Mouse (Mus musculus): ENCODE results near the gene Wdr5b. TPM values are rescaled to one million over a fixed set of nuclear protein-coding genes. Genes with fewer than 3 reads are reported as not detected.

The Wdr5b gene
- polyA plus RNA-seq, 1 experiment from 2014 or later = 13.2 TPM

DNA sequence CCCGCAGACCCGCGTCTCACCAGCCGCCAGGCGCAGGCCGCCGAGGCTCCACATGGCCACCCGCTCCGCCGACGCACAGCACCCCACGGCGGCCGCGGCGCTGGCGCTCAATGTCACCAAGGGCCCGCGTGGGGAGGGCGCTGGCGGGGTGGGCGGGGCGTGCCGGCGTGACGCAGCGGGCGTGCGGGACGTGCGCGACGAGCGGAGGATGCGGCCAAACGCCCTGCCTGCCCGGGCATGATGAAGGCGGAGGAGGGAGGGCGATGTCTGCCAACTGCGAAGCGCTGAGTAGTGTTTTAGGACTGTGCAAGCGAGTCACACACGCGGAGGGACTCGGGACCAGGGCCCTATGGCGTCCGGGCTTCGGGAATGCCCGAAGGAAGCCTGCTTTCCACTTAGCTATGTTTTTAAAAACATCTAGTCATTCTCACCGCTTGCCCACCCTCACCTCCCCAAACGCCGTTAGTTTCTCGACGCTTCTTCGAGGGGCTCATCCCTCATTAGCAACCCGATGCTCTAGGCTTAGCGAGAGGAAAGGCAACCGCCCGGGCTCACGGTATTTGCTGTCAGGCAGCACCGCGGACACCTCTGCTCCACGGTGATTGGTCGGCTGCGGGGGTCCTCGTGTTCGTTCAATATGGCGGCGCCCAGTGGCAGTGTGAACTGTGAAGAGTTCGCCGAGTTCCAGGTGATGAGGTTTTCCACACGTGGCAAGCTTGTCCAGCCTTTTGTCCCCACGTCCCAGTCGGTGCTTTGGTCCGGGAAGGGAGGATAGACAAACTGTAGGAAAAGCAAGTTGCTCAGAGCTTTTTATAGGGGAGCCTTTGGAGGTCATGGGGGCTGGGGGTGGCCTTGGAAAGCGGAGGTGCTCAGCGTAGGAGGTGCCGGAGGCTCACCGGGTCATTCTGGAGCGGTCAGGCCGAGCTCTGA lies 30.7 kb downstream of the Wdr5b start, which contains the start of the genes Fam162a and Ccdc58:
Gene Fam162a, minus strand, starts transcription at position 145 of the 930 bp plus-strand sequence.
Gene Ccdc58, plus strand, starts transcription at position 236 of the 930 bp plus-strand sequence.
- H3K9ac ChIP-seq (replicated peaks) = peak within 1 kb of the TSS; percentile 75
- H3K4me2 ChIP-seq (replicated peaks) = peak within 1 kb of the TSS; percentile 73
- WGBS = under 1% methylated on average over 81 of the region's 81 CpGs
- peak within 1 kb of the TSS; percentile 79 for H3K4me3 ChIP-seq
- H3K4me1 ChIP-seq = peaks cover 24% of the 10 kb centered on the region
- no peaks in the 10 kb centered on the region for H3K9me3 ChIP-seq
- H3K36me3 ChIP-seq = no peaks in the 10 kb centered on the region
- H3K27ac ChIP-seq (replicated peaks) = peak within 1 kb of the TSS; percentile 99
- ATAC-seq (ENCODE audit: low FRiP score, low read depth) = peak; percentile 94
- H3K27me3 ChIP-seq = no peaks in the 10 kb centered on the region

DNA sequence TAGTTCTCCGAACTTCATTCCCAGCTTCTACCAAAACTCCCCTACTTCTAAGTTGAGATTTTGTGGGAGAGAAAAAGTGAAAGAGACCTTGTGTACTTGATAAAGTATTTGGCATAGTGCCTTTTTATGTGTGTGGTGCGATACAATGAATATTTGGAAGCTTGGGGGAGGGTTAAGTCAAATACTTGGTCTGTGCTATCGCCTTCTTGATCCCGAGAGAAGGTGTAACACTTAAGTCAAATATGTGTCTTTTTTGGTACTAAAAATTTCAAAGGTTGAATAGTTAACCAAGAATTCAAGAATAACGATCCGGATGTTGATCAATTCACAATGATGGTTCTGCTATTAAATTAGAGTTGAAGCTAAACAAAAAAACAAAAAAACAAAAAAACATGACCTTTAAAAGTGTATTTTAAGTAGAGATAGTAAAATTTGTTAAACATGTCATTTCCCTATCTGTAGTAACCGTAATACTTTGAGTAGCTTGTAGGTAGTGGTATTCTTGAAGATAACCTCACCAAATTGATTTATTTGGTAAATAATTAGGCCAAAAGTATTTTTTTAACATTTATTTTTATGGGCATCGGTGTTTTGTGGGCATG lies 31.5 kb downstream of the Wdr5b start:
- peak overlapping the region; percentile 73 for H3K4me2 ChIP-seq (replicated peaks)
- ATAC-seq (ENCODE audit: low FRiP score, low read depth) = no peak
- H3K4me3 ChIP-seq = peak overlapping the region; percentile 79
- peak overlapping the region; percentile 99; the same call in 1 of the 2 replicates for H3K27ac ChIP-seq (replicated peaks)
- no peaks in the 10 kb centered on the region for H3K36me3 ChIP-seq
- H3K4me1 ChIP-seq = peaks cover 24% of the 10 kb centered on the region
- 34% methylated on average over 8 of the region's 8 CpGs for WGBS
- H3K9ac ChIP-seq (replicated peaks) = peak overlapping the region; percentile 75
- H3K27me3 ChIP-seq = no peaks in the 10 kb centered on the region
- no peaks in the 10 kb centered on the region for H3K9me3 ChIP-seq

DNA sequence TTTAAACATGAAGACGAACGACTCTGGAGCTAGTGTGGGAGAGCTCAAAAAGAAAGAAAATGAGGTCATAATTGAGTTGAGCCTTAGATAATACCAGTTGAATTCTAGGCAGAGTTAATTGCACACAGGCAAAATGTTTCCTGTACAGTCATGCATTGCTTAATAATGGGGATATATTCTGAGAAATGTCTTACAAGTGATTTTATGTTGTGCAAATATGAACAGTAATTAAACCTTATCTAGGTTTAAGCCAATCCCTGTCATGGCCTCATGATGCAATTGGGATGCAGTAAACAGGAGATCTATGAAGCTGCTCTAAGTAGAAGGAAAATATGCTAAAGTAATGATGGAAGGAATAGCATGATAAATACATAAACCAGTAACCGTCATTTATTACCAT lies 33.8 kb downstream of the Wdr5b start:
- Histone ChIP-seq H3K27me3 (no peaks in the 10 kb centered on the region), H3K27ac (replicated peaks) (no peak overlapping the region), H3K4me1 (peaks cover 13% of the 10 kb centered on the region), H3K9me3 (no peaks in the 10 kb centered on the region), H3K4me2 (replicated peaks) (no peak overlapping the region), H3K4me3 (no peak overlapping the region), H3K36me3 (no peaks in the 10 kb centered on the region), H3K9ac (replicated peaks) (no peak overlapping the region)
- ATAC-seq (ENCODE audit: low FRiP score, low read depth) = no peak
- 98% methylated on average over 3 of the region's 3 CpGs for WGBS

- no peak overlapping the region for H3K27ac ChIP-seq (replicated peaks)
- ATAC-seq (ENCODE audit: low FRiP score, low read depth) = no peak
- H3K9me3 ChIP-seq = no peaks in the 10 kb centered on the region
- no peak overlapping the region for H3K9ac ChIP-seq (replicated peaks)
- H3K27me3 ChIP-seq = no peaks in the 10 kb centered on the region
- 98% methylated on average over 3 of the region's 3 CpGs for WGBS
- no peak overlapping the region for H3K4me2 ChIP-seq (replicated peaks)
- no peaks in the 10 kb centered on the region for H3K4me1 ChIP-seq
- H3K36me3 ChIP-seq = peaks cover 19% of the 10 kb centered on the region
- H3K4me3 ChIP-seq = no peak overlapping the region
Measured at GRCm38 (mm10) chr16:36079916-36080315, 38.9 kb downstream of the Wdr5b start.

GRCm38 (mm10) chr16:36087846-36088245 lies 46.9 kb downstream of the Wdr5b start:
- no peak overlapping the region for H3K27ac ChIP-seq (replicated peaks)
- no peaks in the 10 kb centered on the region for H3K4me1 ChIP-seq
- H3K4me2 ChIP-seq (replicated peaks) = no peak overlapping the region
- 92% methylated on average over 4 of the region's 4 CpGs for WGBS
- no peak for ATAC-seq (ENCODE audit: low FRiP score, low read depth)
- H3K36me3 ChIP-seq = peaks cover 58% of the 10 kb centered on the region
- no peaks in the 10 kb centered on the region for H3K9me3 ChIP-seq
- H3K9ac ChIP-seq (replicated peaks) = no peak overlapping the region
- H3K27me3 ChIP-seq = no peaks in the 10 kb centered on the region
- no peak overlapping the region for H3K4me3 ChIP-seq

DNA sequence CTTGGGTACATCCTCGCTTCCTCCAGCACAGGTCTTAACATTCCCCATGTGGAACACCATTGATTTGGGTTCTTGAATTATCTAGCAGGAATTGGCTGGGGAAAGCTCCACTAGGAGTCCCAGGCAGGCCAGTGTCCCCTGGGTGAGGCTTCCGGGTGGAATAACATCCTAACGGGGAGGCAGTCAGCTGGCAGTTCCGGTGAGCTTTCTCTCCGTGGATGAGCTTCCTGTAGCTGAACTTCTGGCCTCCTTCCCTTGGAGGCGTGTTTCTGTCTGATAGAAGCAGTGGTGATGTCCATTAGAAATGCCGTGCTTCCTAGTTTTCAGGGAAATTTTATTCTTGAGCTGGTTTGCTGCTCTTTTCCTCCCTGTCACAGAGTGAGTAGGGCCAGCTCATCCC lies 48.1 kb downstream of the Wdr5b start:
- H3K36me3 ChIP-seq = peaks cover 47% of the 10 kb centered on the region
- ATAC-seq (ENCODE audit: low FRiP score, low read depth) = no peak
- 83% methylated on average over 7 of the region's 7 CpGs for WGBS

GRCm38 (mm10) chr16:36089850-36090616 lies 49.0 kb downstream of the Wdr5b start:
- Histone ChIP-seq H3K9me3 (no peaks in the 10 kb centered on the region), H3K4me2 (replicated peaks) (no peak overlapping the region), H3K36me3 (peaks cover 41% of the 10 kb centered on the region), H3K27ac (replicated peaks) (no peak overlapping the region), H3K9ac (replicated peaks) (no peak overlapping the region), H3K4me3 (no peak overlapping the region), H3K4me1 (no peaks in the 10 kb centered on the region), H3K27me3 (no peaks in the 10 kb centered on the region)
- 79% methylated on average over 8 of the region's 8 CpGs for WGBS
- ATAC-seq (ENCODE audit: low FRiP score, low read depth) = no peak

More for the DNA sequence above, 48.1 kb downstream of the Wdr5b start:
- no peaks in the 10 kb centered on the region for H3K9me3 ChIP-seq
- no peak overlapping the region for H3K4me2 ChIP-seq (replicated peaks)
- H3K4me3 ChIP-seq = no peak overlapping the region
- H3K4me1 ChIP-seq = no peaks in the 10 kb centered on the region
- H3K27me3 ChIP-seq = no peaks in the 10 kb centered on the region
- H3K27ac ChIP-seq (replicated peaks) = no peak overlapping the region
- H3K9ac ChIP-seq (replicated peaks) = no peak overlapping the region

DNA sequence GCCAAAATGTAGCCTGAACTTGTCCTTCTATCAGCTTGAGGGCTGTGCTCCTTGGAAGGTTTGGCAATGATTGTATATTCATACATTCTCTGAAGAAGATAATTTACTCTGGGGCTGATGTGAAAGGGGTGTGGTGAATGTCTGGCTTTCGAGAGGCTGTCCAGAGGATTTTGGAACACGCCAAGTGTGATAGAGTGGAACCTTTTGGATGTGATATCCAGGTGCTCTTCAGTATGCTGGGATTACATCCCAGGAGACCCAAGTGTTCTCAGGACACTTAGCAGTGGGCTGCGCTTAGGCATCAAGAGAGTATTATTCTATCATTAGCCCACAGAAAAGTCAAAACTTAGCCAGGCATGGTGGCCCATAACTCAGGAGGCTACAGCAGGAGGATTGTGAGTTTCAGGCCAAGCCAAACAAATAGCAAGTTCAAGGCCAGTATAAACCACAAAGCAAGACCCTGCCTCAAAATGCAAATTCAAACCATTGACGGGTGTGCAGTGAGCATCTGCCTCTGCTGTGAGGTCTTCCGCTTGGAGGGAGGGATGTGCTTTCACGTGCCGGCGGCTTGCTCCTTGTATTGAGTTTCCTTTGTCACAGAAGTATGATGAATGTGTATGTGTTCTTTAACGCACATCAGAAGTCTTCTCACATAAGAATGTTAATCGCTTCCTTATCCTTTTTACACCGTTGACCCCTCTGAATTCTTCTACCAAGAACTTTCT lies 50.0 kb downstream of the Wdr5b start:
- H3K27ac ChIP-seq (replicated peaks) = no peak overlapping the region
- H3K9ac ChIP-seq (replicated peaks) = no peak overlapping the region
- H3K4me3 ChIP-seq = no peak overlapping the region
- H3K4me1 ChIP-seq = no peaks in the 10 kb centered on the region
- 82% methylated on average over 11 of the region's 11 CpGs for WGBS
- H3K27me3 ChIP-seq = no peaks in the 10 kb centered on the region
- no peaks in the 10 kb centered on the region for H3K9me3 ChIP-seq
- peaks cover 32% of the 10 kb centered on the region for H3K36me3 ChIP-seq
- no peak for ATAC-seq (ENCODE audit: low FRiP score, low read depth)
- no peak overlapping the region for H3K4me2 ChIP-seq (replicated peaks)

Other genes with a start within 250 kb of the Wdr5b start
- gene Parp14, start 169.6 kb upstream of the Wdr5b start, polyA plus RNA-seq (2016; fragmentation: Nextera tagmentation; extraction: Ambion mirVana) = 0.30 and 0.45 TPM in 2 replicates
- 2.2 TPM in 2 replicates for gene Parp9, start 102.7 kb upstream of the Wdr5b start, polyA plus RNA-seq (2016; fragmentation: Nextera tagmentation; extraction: Ambion mirVana)
- 2.3 and 3.0 TPM in 2 replicates for gene Dtx3l, start 102.0 kb upstream of the Wdr5b start, polyA plus RNA-seq (2016; fragmentation: Nextera tagmentation; extraction: Ambion mirVana)
- 82.8 and 91.4 TPM in 2 replicates for gene Kpna1, start 62.4 kb upstream of the Wdr5b start, polyA plus RNA-seq (2016; fragmentation: Nextera tagmentation; extraction: Ambion mirVana)
- gene Fam162a, start 30.4 kb downstream of the Wdr5b start, polyA plus RNA-seq (2016; fragmentation: Nextera tagmentation; extraction: Ambion mirVana) = 183 and 184 TPM in 2 replicates
- 59.9 and 64.9 TPM in 2 replicates for gene Ccdc58, start 30.5 kb downstream of the Wdr5b start, polyA plus RNA-seq (2016; fragmentation: Nextera tagmentation; extraction: Ambion mirVana)
- gene Csta1, start 90.1 kb downstream of the Wdr5b start, polyA plus RNA-seq (2016; fragmentation: Nextera tagmentation; extraction: Ambion mirVana) = 0.06 TPM in 1 of 2 replicates, not detected in the other
- not detected in 2 replicates for gene Stfa2l1, start 115.6 kb downstream of the Wdr5b start, polyA plus RNA-seq (2016; fragmentation: Nextera tagmentation; extraction: Ambion mirVana)
- gene Gm5483, start 143.0 kb downstream of the Wdr5b start, polyA plus RNA-seq (2016; fragmentation: Nextera tagmentation; extraction: Ambion mirVana) = 1.5 and 2.0 TPM in 2 replicates
- gene Gm5416, start 169.2 kb downstream of the Wdr5b start, polyA plus RNA-seq (2016; fragmentation: Nextera tagmentation; extraction: Ambion mirVana) = not detected in 2 replicates
- gene 2010005H15Rik, start 180.3 kb downstream of the Wdr5b start, polyA plus RNA-seq (2016; fragmentation: Nextera tagmentation; extraction: Ambion mirVana) = not detected in 2 replicates
- 1.7 and 3.2 TPM in 2 replicates for gene Stfa1, start 235.8 kb downstream of the Wdr5b start, polyA plus RNA-seq (2016; fragmentation: Nextera tagmentation; extraction: Ambion mirVana)